Mouse (Mus musculus) retina, postnatal 1 day (tissue): ENCODE measurements around the gene Smurf2.
A peak's percentile ranks its signal among the peaks of the same experiment; 100 is the strongest.

Source experiments
- DNase-seq: peaks from one replicate; pipeline ENCODE4 v3.0.0-alpha.2; 2012

Gene Smurf2

DNA sequence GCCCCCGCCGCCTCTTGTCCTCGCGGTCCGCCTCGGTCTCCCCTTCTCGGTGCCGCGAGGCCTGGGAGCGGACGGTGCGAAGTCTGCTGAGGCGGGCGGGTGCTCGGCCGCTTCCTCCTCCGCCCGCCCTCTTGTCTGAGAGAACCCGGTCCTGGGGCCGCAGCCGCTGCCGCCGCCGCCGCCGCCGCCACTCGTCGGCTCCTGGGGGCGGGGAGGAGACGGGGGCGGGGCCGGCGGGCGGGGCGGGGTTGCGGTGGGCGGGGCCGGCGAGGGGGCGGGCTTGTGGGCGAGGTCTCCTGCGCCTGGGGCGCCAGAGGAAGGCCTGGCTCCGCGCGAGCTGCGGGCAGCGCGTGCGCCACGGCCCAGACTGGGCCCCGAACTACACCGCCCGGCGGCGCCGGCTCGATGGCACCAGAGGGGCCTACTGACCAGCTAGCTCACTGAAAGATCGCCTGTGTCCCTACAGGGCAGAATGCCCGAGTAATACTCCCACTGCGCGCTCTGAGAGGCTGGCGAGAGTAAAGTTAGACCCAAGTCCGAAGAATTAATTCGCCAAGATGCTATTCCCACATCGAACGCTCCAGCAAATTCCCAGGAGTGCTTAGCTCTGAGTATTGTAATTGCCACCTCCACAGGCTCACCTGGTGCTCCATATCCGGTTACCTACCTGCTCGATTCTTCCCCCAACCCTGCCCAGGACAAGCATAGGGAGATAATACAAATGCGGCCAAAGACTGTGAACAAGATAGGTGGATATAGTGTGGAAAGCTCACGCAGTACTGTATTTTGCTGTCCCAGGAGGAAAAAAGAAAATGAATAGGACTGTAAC lies at the start of gene Smurf2:
Gene Smurf2 (minus strand): TSS at position 165 of the 829 bp plus-strand sequence.
- peak; percentile 92 for DNase-seq

DNA sequence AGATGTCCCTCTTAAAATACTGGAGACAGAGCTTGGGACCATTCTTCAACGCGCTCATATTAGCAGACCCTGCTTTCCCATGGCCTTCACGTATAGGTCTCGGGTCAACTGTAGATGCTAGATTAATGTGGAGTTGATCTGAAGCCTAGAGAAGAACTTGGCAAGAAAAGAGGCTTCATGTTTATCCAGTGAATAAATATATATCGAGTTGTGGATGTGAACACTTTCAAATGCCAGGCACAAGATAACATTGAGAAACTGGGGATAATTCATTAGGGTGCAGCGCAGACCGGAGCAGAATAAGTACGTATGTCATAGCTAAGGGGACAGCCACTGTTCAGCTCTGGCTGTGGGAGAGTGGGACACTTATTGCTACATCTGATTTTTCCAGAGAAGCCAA lies 49.3 kb upstream of the Smurf2 start:
- no peak for DNase-seq

DNA sequence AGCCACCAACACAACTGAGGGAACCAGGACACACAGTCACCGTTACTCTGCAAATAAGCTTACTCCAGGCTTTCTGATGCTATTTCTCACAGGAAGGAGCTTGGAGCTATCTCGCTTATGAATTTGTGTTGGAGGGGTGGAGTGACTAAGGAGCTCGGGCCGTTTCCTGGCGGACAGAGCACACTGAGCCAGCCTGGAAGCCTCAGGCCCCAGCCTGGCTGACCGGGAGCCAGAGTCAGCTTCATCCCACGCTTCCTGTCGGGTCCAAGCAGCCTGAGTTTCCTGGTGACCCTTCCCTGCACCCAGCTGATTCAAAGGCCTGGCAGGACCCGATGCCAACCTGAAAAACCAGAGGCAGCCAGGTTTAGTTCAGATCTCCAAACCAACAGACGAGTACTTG lies 47.1 kb upstream of the Smurf2 start:
- DNase-seq = no peak

DNA sequence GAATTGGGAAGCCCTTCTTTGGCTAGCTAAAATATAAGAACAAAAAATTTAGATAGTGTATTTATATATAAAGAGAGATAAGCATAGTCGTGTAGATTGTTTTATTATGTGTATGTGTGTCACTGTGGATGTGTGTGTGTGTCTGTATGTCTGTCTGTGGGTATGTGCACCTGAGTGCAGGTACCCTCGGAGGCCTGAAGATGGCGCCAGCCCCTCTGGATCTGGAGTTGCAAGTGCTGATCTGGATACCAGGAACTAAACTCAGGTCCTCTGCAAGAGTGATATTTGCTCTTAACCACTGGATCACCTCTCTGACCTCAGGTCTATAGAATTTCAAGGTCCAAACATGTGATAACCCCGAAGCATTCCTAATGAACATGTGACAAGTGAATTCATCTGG lies 45.4 kb upstream of the Smurf2 start:
- DNase-seq = no peak

DNA sequence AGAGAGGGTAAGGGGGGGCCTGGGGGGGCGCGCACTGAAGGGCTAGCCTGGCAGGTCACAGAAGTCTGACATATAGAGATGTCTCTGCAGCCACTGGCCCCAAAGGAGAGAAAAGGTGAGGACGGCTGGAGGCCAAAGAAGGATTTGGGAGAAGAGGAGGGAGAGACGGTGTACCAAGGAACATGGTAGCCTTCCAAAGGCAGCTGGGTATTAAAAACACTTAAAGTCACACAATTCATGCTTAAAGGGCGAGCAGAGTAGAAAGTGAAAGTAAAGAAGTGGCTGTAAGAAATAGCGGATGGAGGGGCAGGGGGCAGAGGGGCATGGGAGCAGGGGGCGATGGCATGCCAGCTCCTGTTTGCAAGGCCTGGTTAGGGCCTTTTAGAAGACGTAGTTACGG lies 41.8 kb upstream of the Smurf2 start:
- DNase-seq = no peak

DNA sequence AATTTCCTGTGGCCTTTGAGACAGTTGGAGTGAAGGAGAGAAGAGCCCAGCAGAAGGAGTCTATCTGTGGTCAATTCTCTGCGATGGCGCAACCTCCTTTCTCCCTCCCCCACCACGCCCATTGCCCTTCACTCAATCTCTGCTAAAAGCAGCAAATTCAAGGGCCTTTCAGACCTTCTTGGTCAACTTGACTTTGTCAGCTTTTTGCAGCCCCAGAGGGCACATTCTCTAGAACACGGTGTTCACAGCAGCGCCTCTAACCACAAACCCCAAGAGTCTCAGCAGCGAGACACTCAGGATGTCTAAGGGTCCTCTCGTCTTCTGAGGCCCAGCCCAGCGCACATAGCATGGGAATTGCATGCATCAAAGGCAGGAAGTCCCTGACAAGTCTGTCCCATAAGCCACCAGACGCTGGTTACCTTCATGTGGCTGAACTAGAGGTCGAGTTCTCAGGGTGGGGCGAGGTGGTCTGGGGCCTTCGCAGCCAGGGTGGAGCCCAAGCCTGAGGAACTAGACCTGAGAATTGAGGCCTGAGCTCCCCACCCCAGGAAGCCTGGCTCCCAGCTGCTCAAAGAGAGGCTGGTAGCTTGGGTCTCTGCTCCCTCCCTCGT lies 41.1 kb upstream of the Smurf2 start:
- no peak for DNase-seq

DNA sequence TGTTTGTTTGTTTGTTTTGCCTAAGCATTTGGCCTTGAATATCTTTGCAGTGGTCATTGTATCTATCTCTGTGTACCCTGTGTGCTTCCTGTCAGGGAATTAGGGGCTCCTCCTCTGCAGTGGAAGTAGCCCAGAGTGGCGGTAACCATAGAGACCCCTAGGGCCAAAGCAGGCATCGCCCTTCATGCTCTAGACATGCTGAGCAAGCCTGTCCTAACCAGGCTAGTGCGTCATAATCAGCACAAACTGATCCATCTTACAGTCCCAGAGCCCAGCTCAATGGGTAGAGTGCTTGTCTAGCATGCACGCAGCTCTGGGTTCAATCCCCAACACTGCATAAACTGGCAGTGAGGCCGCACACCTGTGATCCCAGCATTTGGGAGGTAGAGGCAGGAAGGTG lies 38.6 kb upstream of the Smurf2 start:
- no peak for DNase-seq

DNA sequence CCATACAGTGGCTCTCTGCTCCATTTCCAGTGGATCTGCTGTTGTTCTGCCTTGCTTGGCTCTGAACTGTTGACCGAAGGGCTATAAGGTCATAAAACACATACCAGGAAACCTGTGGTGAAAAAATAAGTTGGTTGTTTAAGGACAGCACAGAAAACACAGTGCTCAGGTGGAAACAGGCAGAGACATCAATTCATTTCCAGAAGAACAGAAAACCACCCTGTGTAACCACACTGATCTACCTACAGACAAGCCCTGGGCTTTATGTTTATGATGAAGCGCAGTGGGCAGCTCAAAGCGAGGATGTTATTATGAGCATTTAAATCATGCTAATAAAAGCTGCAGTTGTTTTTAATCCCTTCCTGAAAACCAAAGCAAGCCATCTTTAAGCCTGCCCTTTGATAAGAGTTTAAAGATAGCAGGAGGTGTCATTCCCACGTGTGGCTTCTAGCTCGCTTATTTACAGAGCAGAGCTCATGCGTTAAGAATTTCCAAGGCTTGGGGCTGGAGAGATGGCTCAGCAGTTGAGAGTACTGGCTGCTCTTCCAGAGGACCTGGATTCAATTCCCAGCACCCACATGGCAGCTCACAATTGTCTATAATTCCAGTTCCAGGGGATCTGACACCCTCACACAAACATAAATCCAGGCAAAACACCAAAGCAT lies 38.0 kb upstream of the Smurf2 start:
- DNase-seq = no peak

DNA sequence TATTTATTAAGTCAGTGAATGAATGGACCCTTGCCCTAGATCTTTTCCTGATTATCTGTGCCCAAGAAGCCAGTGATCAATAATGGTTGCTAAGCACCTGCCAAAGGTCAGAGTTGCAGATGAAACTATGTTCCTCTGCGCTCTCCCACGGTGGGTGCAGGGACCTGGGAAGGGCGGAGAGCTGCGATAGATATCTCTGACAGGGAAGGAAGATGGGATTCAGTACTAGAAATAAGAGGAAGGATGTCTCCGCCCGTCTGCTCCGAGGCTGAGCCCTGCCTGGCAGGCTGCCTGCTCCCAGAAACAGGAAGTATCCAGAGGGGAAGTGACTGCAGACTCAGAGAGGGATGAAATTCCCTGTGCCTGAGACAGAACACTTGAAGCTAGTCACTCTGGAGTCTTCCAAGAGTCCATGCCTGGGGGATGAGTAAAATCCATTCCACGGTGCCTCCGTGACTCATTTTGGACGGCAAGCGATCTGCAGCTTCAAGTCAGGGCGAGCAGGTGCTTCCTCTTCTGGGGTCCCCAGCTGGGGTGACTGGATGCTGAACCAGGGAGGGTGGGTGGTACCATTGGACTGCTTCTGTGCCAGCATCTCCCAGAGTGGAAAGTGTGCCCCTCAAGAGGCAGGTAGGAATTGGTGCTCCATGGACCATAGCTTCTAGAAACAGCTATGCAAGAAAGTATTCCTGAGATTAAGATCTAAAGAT lies 36.9 kb upstream of the Smurf2 start:
- DNase-seq = no peak

DNA sequence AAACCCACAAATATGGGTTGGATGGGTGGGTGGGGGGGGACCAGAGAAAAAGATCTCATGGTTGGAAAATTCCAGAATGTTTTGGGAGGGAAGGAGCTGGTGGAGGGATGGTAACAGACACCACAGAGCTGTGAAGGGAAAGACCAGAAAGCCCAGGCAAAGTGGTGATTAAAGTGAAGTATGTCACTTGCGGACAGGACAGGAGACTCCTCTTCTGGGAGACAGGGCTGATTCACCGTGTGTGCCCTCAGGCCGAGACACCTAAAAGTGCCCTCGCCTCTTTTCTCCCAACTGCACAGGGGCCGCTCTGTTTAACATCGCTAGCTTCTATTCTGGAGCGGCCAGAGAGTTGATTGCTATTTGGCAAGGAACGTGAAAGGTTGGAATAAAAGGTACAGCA lies 34.1 kb upstream of the Smurf2 start:
- DNase-seq = no peak

DNA sequence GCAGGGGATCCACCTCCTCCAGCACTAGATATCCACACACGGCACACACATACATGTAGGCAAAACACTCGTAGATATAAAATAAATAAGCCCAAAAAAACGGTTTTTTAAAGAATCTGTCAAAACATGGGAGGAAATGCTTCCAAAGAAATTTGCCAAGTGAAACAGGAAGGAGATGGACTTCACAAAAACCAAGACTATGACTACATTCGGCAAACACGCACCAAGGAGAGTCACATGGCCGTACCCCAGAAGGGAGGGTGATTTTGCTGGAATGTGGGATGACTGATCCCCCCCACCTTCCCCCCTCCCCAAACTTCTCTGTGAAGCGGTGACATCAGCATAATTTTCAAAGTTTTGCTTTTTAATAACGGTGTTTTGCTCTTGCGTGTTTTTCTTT lies 33.6 kb upstream of the Smurf2 start:
- DNase-seq = no peak

DNA sequence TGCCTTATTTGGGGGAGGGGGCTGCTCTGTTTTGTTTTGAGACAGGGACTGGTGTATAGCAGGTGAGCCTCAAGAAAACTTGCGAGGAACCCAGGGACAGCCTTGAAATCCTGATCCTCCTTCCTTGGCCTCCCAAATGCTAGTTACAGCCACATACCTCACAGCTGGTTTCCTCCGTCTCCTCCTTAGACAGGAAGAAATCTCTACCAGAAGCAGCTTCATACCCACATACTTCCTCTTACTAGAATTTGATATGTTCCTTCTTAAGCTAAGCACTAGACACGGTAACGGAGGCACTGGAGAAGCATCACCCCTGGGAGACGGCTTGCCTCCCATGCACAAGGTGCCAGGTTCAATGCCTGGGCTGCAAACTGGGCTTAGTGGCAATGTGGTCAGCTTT lies 16.8 kb upstream of the Smurf2 start:
- DNase-seq = no peak

DNA sequence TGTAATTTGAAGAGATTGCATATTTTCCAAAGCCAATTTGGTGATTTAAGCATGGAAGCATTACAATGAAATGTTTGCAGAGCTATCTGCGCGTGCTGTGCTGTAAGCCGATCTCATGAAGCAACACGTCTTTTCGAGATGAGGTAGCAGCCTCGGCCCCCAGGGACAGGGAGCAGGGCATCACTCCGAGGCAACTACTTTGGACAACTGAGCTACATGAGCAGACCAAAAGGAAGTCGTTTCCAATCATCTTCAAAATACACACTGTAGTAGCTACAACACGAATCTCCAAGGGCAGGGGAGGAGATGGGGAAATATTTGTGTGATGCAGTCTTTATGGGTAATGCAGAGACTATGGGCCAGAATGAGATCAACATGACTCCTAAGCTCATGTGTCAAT lies 9.9 kb upstream of the Smurf2 start:
- peak; percentile 3 for DNase-seq

DNA sequence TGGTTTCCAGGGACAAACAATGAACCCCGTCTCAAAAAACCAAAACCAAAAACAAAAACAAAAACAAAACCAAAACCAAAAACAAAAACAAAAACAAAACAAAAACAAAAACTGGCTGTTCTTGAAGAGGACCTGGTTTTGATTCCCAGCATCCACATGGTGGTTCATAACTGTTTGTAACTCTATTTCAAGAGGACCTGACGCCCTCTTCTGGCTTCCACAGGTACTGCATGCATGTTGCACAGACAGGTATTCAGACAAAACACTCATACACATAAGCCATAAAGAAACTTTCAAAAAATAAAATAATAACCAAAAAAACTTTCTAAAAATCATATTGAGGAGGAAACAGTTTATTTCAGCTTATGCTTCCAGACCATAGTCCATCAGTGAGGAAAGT lies 8.4 kb upstream of the Smurf2 start:
- no peak for DNase-seq

DNA sequence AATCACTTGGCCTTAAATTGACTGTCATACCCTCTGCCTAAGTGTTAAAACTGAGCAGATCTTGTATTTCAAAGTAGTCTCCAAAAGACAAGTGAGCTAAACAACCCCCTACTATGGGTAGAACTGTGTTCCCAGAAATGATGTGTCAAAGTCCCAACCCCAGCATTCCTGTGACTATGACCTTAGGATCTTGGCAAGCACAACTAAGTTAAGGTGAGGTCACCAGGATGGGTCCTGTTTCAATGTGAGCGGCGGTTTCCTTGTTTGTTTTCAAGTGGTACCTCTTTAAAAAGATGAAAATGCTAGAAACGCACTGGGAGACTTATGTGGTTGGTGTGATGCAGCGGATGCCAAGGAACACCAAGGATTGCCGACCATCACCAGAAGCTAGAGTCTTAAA lies 7.4 kb upstream of the Smurf2 start:
- DNase-seq = no peak

DNA sequence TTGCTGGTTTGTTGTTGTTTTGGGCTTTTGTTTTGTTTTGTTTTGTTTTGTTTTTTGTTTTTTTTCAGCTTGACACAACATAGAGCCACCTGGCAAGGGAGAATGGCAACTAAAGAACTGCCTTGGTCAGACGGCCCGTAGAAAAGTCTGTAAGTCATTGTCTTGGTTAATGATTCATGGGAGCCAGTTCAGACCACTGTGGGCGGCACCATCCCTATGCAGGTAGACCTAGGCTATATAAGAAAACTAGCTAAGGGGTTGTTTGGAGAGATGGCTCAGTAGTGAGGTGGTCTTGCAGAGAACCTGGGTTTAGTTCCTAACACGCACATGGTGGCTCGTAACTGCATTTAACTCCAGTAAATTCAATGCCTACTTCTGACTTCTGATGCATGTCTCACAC lies 6.7 kb upstream of the Smurf2 start:
- DNase-seq = no peak

DNA sequence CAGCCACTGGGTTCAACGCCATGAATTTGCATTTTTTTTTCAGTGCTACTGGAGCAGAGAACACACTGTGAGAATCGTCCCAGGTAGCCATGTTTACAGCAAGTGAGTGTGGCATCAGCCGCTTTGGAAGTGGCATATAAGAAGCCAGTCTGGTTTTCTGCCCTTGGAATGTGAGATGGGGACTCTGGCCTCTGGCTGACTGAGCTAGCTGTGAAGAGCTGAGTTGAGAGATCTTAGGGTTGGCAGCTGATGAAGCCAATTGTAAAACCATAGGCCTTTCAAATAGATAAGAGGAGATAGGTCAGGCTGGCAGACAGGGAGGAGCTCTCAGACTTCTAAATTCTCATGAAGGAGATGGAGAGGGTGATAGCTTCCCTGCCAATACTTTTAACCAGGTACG lies 6.2 kb upstream of the Smurf2 start:
- no peak for DNase-seq

DNA sequence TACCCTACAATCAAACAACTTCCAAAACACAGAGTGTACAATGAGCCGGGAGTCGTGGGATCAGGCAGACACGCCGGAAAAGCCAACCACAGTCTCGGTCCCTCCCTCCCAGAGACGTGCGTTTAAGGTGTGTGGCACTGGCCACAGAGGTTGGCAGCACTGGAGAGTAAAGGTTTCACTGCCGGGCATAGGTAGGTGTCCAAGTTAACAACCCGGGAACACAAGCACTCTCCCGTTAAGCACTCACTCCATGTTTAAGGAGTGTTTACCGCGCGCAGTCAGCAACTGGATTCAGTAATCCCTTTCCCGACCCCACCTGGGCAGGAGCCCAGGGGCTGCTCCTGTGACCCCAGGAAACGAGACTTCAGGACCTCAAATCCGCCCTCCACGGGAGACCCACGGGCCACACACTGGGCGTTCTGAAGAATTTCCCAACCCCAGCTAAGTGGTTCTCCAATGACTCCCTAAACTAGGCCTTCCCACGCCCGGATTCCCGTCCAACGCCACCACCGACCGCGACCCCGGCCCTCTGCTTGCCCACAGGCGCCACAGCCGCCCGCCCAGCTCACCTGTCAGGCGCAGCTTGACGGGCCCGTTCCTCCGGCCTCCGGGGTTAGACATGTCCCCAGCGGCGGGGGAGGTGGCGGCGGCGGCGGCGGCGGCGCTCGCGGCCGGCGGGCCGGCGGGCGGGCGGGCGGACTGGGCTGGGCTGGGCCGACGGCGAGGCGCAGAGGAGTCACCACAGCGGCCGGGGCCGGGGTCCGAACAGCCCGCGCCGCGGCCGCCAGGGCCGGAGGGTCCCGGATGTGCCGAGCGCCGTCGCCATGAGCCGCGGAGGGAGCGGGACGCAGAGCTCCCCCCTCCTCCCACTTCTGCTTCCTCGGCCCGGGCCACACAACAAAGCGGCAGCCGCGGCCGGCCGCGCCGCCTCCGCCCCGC lies 634 bp downstream of the Smurf2 start:
- DNase-seq = peak; percentile 52

DNA sequence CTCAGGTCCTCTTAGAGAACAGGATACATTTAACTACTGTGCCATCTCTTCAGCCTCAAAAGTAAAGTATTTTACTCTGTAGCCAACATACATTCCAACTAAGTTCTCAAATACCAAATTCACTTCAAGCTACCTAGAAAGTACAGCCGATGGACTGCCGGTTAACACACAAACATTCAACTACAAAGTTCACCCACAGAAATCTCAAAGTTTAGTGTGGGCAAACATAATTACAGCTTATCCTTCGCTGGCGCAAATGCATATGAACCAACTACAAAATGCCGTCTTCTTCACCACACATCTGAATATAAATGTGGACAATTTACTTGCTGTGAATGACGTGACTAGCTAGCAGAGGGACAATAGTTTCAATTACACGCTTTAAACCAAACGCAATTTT lies 1.6 kb downstream of the Smurf2 start:
- DNase-seq = no peak

DNA sequence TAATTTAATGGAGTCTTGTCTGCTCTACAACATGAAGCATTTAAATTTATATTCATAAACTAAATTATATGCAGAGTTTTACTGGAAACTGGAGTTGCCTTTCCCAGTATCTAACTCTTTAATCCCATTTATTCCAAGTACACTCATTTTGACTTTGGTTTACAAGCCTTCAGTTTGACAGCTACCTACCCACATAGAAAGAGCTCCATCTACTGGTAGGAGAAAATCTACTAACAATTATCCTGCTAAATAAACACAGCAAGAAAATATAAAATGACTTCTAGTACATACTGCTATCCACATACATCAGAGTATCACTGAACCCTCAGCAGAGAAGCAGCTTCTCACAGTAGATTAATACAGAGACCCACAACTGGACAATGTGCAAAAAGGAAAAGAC lies 9.3 kb downstream of the Smurf2 start:
- DNase-seq = peak; percentile 21

DNA sequence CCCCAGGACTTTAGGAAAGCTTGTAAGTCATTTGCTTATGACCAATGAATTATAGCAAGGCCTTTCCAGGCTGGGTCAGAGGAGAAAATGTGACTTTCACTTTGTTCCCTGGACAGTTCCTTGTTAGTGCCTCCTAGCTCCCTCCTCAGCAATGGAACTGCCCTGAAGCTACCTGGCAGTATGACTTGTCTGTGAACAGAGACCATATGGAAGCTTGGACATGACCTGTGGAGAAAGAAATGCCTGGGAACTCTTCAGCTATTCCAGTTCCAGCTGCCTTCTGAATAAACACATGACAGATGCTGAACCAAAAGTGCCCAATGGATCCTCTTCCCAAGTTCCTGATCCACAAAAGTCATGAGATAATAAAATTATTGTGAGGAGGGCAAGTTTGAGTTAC lies 12.5 kb downstream of the Smurf2 start:
- no peak for DNase-seq

DNA sequence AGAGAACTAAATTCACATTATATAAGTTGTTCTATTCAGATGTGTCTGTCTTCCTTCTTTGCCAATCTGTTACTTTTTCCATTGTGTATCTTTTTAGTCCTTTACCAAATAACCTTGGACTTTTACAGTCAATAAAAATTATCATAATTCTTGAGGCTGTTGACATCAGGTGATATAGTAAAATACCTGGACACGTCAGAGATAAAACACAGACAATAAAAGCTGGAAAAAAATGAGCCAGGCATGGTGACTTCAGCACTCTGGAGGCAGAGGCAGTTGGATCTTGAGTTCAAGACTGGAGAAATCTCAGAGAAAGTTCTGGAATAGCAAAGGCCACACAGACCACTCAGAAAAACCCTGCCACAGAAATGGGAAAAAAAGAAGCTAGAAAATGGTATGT lies 13.3 kb downstream of the Smurf2 start:
- DNase-seq = no peak

DNA sequence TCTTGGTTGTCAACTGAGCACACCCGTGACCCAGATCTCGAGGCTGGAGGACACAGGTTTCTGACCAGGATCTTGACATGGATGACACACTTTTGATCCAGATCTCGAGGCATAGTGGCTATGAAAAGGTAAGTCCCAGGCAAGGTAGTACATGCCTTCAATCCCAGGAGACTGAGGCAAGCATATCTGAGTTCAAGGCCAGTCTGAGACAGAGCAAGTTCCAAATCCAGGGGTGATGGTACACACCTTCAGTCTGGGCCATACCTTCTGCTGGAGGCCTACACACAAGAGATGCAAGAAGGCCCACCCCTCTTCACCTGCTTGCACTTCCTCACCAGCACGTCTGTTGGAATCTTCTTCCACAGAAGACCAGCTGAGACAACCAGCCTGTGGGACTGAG lies 14.8 kb downstream of the Smurf2 start:
- DNase-seq = no peak
